Mouse (Mus musculus) T-helper 1 cell (primary cell): ENCODE results near the gene Dyrk3.
"Not testable (repeated sequence)": the region's sequence is repeated elsewhere in the genome, so short reads cannot be mapped to it uniquely, and the experiment has no call there.

Source experiments
- in situ Hi-C: fragments of 300-600 bp; cut with MboI, MseI; formaldehyde crosslinking; loops from one replicate; pipeline ENCODE4 v1.15.1; 2025; ENCODE audit warnings: high pct_unique_total_duplicates

The Dyrk3 gene

DNA sequence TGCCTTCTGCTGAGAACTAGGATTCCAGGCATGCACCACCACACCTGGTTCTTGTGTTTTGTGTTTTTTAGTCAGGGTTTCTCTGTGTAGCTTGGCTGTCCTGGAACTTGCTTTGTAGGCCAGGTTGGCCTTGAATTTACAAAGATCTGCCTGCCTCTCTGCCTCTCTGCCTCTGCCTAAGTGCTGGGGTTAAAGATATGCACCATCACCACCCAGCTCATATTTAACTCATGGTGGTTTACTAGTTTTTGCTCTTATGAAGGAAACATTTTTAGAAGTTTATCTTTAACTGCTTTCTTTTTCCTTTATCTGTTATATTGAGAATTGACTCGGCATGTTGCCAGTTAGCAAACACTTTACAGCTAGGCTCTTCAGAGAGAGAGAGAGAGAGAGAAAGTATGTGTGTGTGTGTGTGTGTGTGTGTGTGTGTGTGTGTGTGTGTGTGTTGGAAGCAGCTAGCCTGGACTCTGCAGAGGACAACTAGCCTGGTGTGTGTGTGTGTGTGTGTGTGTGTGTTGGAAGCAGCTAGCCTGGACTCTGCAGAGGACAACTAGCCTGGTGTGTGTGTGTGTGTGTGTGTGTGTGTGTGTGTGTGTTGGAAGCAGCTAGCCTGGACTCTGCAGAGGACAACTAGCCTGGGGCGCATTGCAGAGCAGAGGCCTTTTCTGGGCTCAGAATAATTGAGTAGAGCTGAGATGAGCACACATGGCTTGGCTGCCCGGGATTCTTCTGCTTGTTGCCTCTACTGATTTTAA is 21.6 kb upstream of the Dyrk3 start:
- in situ Hi-C loops, result not testable (repeated sequence)

GRCm38 (mm10) chr1:131155456-131155855 is 17.3 kb upstream of the Dyrk3 start:
- in situ Hi-C loops, result no loop called here

GRCm38 (mm10) chr1:131153018-131153629 is 15.0 kb upstream of the Dyrk3 start, which contains the start of gene Eif2d:
Gene Eif2d, plus strand, starts transcription at chr1:131153181.
- in situ Hi-C loops, result loop anchor here (5.0 kb wide), 1 partner anchor 36 kb away; no protein-coding TSS in a partner anchor

GRCm38 (mm10) chr1:131149496-131149895 is 11.4 kb upstream of the Dyrk3 start:
- in situ Hi-C loops, result no loop called here

- in situ Hi-C loops, result no loop called here
These were observed 8.1 kb upstream of the Dyrk3 start for GRCm38 (mm10) chr1:131146181-131146614.

GRCm38 (mm10) chr1:131145222-131145621 is 7.1 kb upstream of the Dyrk3 start:
- in situ Hi-C loops, result not testable (repeated sequence)

GRCm38 (mm10) chr1:131142472-131142871 is 4.3 kb upstream of the Dyrk3 start:
- in situ Hi-C loops, result no loop called here

GRCm38 (mm10) chr1:131141449-131141848 is 3.3 kb upstream of the Dyrk3 start:
- in situ Hi-C loops, result no loop called here

GRCm38 (mm10) chr1:131139102-131140095 is 1.3 kb upstream of the Dyrk3 start:
- in situ Hi-C loops, result no loop called here

DNA sequence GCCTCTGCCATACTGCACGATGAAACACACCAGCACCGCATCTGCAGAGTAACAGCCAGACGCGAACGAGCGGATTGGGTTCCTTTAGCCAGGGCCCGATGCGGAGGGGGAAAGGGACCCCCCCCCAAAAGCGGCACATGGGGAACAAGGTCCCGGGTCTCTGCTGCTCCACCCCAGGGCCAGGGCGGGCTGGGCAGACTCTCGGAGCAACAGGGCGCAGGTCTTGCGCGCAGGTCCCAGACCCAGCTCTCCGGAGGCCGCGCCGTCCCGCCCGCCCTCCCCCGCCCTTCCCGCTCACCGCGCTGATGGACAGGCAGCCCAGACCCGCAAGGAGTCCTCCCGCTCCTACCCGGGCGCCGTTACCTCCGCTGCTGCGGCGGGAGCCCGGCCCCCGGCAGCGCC is 422 bp downstream of the Dyrk3 start:
- in situ Hi-C loops, result no loop called here

DNA sequence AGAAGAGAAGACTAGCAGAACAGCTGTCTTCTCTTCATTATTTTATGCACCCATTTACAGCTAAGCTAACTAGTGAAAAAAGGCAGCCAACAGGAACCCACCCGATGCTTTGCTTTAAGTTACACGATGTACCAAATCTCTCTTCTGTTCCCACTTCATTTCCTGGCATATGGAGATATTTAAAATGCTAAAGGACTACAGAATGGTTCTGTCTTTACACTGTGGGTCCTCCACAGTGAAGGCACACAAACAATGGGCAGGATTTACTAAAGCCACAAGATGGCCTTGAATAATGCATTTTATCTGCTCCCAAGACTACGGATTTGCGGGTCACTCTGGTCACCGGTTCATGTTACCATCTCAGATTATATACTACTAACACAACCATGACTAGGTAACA is 1.0 kb downstream of the Dyrk3 start:
- in situ Hi-C loops, result no loop called here

DNA sequence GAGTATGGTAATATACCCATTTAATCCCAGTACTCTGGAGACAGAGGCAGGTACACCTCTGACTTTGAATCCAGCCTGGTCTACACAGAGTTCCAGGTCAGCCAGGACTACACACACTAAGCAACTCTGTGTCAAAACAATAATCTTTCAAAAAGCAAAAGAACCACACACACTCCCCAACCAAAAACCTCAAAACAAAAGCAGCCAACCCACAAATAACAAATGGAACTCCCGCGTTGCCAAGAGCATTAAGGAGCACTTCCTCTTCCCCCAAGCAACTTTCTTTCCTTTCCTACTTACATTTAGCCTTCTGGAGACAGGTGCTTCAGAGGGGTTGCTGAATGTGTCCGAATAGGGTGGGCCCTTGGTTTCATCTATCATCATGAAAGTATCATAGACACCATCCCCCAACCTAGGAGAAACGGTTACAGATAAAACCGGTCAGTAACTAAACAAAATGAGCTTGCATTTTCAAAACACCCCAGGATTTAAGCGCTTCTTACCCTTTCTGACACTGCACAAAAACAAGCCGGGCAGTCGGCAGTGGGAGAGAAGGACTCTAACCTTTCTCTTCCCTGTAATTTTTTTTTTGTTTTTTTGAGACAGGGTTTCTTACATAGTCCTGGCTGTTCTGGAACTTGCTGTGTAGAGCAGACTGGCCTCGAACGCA is 2.0 kb downstream of the Dyrk3 start:
- in situ Hi-C loops, result no loop called here

DNA sequence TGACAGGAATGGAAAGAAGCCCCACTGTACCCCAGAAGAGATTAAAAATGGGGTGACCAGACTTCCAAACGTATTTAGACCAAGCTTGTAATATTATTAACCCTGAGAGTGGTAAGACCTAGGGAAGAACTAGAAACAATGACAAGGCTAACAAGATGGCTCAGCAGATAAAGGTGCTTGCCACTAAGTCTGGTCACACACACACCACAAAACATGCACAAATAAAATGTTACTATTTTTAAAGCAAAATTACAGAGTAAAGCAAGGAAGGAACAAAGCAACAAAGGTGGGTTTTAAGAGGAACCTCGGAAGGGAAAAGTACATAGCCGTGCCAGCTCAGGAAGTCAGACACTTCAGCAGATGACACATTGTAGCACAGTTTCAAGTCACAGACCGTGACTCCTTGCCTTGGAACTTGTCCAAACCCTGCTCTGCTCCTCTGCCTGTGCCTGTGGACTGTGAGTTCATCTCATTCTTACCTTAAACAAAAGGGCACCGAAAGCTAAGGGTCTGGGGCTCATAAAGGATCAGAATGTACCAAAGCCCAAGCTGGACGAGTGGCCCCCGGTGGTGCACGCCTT is 3.1 kb downstream of the Dyrk3 start:
- in situ Hi-C loops, result no loop called here

DNA sequence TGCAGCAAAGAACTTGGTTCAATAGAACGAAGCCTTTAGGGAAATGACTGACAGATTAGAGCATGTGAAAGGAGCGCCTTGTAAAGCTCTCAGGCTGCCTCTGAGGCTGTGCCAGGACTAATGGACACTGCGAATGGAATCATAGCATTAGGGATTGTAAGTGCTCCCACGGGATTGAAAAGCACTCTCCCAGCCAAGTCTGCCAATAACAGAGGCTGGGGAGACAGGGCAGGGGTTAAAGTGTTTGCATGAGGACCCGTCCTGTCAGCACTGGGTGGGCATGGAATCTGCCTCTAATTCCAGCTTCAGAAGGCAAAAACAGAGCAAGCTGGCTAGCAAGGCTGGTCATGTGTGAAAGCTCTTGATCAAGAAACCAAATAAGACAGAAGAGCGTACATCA is 3.9 kb downstream of the Dyrk3 start:
- in situ Hi-C loops, result no loop called here

GRCm38 (mm10) chr1:131125987-131126744 is 12.0 kb downstream of the Dyrk3 start:
- in situ Hi-C loops, result no loop called here

- in situ Hi-C loops, result no loop called here
These were observed 14.4 kb downstream of the Dyrk3 start for GRCm38 (mm10) chr1:131123522-131124265.

- in situ Hi-C loops, result no loop called here
These were observed 16.2 kb downstream of the Dyrk3 start for GRCm38 (mm10) chr1:131121987-131122386.

DNA sequence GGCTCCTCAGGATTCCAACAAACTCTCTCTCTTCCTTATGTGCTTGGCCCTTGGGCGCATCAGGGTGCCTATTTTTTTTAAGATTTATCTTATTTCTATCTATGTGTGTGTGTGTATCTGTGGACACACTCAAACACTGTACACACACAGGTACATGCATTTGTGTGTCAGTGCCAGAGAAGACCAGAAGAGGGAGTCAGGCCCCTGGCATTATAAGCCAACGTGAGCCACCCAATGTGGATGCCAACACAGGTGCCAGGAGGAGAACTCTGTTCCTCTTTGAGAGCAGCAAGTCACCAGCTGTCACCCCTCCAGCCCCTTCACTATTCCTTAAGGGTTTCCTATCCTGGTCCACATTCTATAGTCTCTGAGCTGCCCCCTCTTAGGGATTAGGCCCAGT is 19.1 kb downstream of the Dyrk3 start:
- in situ Hi-C loops, result loop anchor here (5.0 kb wide), 2 partner anchors 33 to 83 kb away; partner anchors contain the start of gene Eif2d

- in situ Hi-C loops, result loop anchor here (5.0 kb wide), 2 partner anchors 34 to 84 kb away; partner anchors contain the start of gene Eif2d
These were observed 19.6 kb downstream of the Dyrk3 start for GRCm38 (mm10) chr1:131118530-131118929.
